Mouse (Mus musculus) gastrocnemius, postnatal 14 days (tissue): ENCODE data around the gene Sdad1. TPM values are rescaled to one million over a fixed set of nuclear protein-coding genes. Genes with fewer than 3 reads are reported as not detected.
"Not testable (repeated sequence)": the region's sequence is repeated elsewhere in the genome, so short reads cannot be mapped to it uniquely, and the experiment has no call there.

Experiments used
- DNase-seq: peaks from one replicate; pipeline ENCODE4 v3.0.0; 2021; ENCODE audit warnings: mixed read lengths
- intact Hi-C: fragments of 180-260 bp; cut with DNase I; formaldehyde crosslinking; loops from one replicate; pipeline ENCODE4 v1.15.1; 2025; ENCODE audit warnings: low total_unique reads
- long read RNA-seq, 2 experiments: library from polyadenylated mRNA; stranded (forward); transcript quantifications; one replicate each; pipeline ENCODE4 v2.0.0; 2021
- total RNA-seq, 2 experiments: library from RNA; stranded (reverse); gene quantifications; 2 replicates each; pipeline ENCODE4 v1.2.3; 2021

Sdad1 gene
- 10 to 100 TPM; 16.2 TPM for total RNA-seq
- long read RNA-seq, experiment 1, full-length matches to known transcripts: 4 of 6 reads
- long read RNA-seq, experiment 1, partial matches to known transcripts: 1 of 6 reads
- long read RNA-seq, experiment 1, other reads (novel, unspliced or antisense): 1 of 6 reads
- long read RNA-seq, experiment 2, partial matches to known transcripts: 4 of 6 reads
- long read RNA-seq, experiment 2, other reads (novel, unspliced or antisense): 2 of 6 reads

DNA sequence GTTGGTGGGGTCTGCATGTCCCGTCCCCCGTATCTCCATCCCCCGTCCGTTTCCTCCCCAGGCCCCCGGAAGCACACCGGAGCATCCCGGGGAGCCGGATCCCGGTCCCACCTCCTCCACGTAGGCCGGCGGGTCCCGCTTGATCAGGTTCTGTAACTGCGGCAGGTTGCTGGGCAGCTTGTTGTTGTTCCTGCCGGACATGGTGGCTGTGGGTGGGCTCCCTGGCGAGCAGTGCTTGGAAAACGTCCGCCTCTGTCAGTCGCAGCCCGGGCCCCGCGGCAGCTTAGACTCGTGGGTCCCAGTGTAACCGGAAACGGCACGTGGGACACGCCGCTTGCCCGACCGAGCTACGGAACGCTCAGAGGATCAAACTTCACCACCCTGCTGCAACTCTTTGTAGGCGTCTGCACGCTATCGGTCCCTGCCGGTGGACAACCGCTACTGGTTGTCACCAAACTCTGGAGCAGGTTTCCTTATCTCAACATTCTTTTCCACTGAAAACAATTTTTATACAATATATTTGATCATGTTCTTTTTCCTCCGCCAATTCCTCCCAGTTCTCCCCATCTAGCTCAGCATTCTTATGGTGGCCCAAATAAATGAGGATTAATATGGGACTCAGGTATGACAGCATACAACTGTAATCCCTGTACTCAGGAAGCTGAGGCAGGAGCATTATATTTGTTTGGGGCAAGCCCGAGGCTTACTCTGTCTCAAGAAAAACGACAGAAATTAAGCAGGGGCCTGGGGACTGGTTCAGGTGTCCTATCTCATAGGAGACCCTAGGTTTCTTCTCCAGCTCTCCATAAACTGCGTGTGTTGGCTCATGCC is at the start of gene Sdad1:
Sdad1 (minus strand) TSS at position 799 of the 831 bp plus-strand sequence.
- peak; percentile 91 for DNase-seq
- intact Hi-C loops: loop anchor here (5.0 kb wide), 2 partner anchors 72 to 87 kb away; no protein-coding TSS in a partner anchor

DNA sequence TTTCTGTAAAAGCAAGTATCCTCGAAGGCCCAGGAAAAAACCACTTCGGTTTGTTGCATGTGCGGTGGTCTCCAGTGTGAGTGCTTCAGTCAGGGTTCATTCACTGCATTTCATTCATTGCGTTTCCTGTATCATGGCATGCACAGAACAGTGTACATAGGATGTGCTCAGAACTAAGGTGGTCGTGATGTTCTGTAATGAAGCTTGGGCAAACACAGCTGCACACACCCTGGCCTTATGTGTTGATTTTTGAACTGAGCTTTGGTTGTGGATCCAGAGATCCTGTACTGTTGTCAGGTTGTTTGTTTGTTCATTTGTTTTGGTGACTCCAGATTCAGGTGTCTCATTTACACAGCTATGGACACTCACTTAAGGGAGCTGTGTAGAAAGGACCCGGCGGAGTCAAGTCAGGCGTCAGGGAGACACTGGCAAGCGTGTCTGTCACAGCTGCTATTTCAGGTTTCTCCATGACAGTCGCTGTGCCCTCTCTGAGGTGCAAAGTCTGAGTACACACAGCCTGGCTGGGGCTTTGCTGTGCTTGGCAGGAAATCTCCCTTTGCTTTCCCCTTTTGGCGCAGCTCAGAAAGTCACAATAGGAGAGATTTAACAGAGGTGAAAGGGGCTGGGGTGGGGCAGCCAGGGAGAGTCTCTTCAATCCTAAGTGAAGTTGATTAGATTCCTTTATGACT is 48.6 kb upstream of the Sdad1 start:
- intact Hi-C loops: no loop called here
- no peak for DNase-seq

- intact Hi-C loops: no loop called here
- no peak for DNase-seq
These were observed 47.8 kb upstream of the Sdad1 start for GRCm38 (mm10) chr5:92358033-92358432.

DNA sequence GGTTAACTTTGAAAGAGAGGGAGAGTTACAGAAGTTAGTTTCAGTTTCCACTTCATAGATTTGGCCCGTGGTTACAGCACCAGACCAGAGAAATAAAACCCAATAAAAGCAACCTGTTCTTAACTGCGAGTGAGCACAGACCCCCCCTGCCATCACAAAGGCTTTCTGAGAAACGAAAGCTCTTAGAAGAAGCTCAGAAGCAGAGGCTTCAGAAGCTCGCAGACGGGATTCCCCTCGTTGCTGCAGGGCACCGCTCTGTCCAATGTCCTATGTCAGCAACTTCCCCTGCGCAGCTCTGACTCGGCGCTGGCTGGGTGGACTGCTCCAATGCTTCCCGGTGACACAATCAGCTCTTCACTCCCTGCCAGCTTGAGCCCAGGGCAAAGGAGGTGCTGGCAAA is 43.2 kb upstream of the Sdad1 start:
- intact Hi-C loops: no loop called here
- DNase-seq: peak; percentile 66

DNA sequence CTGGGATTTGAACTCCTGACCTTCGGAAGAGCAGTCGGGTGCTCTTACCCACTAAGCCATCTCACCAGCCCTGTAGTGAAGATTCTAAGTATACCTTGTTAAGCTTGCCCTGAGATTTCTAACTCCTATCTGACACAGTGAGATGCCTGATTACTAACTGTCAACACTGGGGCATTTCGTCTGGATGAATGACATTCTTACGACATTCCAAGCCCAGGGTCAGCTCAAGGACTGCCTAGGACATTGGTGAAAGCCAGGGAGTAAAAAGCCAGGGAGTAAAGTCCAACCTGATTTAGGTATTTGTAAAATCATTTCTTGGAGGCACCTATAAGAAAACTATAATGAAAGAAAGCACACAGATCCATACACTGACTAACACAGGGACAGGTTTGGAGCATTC is 42.4 kb upstream of the Sdad1 start:
- intact Hi-C loops, DNase-seq: not testable (repeated sequence)

DNA sequence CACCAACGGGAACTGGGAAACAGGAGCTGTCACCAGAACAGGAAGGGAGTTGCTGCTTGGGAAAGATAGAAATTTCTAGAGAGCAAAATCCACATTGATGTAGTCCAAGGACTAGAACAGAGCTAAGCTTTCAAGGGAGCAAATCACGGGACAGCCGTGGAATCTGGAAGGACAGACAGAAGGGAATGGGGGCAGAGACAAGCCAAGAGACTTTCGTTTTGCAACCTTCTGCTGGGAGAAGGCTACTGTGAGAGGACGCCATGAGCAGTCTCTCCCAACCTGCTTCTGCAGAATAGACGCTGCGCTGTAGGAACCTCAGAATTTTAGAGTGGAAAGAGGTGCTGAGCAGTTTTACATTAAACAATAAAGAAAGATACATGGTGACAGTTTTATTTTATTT is 39.5 kb upstream of the Sdad1 start:
- intact Hi-C loops: no loop called here
- no peak for DNase-seq

DNA sequence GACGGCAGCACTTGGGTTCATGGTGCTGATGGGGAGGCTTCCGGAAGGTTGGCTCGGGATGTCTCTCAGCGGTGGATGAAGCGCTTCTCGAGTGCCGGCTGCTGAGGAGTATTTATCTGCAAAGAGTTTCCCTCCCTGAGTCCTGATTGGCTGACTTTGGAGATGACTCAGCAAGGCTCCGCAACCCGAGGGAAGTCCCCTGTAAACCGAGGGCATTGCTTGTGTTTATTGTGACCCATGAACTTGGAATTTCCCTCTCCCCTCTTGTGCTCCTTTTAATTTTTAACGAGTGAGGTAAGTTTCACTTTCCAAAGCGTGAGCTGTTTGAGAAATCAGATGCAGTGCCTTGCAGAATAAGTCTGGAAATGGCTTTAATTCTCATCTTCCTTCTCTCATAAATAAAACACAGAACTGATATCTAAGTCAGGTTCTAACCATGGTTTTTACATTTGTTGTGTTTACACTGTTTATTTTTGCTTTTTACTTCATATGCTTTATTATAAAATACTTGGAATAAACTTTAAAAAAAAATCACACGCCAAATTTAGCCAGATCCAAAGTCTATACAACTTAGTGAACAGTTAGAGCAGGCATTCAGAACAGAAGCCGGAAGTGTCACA is 38.6 kb upstream of the Sdad1 start, which contains the start of gene Cxcl10:
Cxcl10 (minus strand) TSS at position 96 of the 620 bp plus-strand sequence.
- intact Hi-C loops: no loop called here
- DNase-seq: peak; percentile 32

DNA sequence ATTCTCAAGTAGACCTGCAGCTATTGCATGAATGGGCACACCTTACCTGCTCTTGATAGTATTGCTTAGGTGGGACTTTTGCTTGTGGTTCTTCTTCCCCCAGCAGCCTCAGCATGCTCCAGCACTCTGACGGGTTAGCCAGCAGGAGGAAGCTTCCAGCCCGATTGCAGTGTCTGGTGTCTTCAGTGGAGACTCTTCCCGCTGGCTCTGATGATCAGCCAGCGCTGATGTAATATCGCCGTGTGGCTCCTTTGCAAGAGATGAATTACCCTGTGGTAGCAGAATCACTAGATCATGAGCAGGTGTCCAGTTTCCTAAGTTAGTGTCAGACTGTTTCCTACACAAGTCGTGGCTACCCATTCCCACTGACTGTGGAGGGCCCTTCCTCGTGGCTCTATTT is 34.7 kb upstream of the Sdad1 start:
- peak; percentile 40 for DNase-seq
- intact Hi-C loops: no loop called here

- intact Hi-C loops: no loop called here
- DNase-seq: no peak
These were observed 30.3 kb upstream of the Sdad1 start for GRCm38 (mm10) chr5:92340606-92341005.

GRCm38 (mm10) chr5:92336743-92337142 is 26.5 kb upstream of the Sdad1 start:
- intact Hi-C loops: no loop called here
- no peak for DNase-seq

- intact Hi-C loops: no loop called here
- DNase-seq: peak; percentile 51
These were observed 22.1 kb upstream of the Sdad1 start for GRCm38 (mm10) chr5:92332359-92332840.

DNA sequence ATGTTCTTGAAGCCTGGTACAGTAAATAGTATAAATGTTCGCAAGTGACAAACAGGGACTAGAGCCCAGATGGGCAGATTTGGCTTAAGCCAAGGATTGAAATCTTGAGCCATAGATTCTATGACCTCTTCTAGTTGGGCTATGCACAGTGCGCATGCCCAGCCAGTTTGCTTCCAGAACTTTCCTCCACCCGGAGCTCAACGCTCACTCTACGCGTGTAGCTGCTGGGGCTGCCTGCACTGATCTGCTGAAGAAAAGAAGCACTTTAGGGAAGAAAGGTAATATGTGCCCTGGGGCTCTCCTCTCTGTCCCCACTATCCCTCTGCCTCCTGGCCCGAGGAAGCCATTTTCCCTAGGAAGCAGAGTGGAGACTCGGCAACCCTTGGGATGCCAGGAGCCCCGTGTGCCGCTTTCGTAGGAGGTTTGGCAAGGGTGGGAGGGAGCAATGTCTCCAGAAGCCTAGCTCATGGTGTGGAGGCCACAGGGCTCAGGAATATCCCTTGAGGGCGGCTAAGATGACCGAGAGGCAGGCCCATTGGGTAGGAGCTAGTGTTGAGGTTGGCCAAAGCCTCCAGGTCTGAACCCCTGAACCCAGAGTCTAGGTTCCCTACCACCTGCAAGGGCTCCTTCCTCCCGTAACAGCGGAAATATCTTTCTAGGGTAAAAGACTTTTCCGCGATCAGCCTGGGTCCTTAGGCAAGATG is 21.5 kb upstream of the Sdad1 start, which contains the start of gene Art3:
Art3 (plus strand) TSS at position 193 of the 704 bp plus-strand sequence.
- intact Hi-C loops: no loop called here
- no peak for DNase-seq

GRCm38 (mm10) chr5:92331122-92331521 is 20.8 kb upstream of the Sdad1 start:
- intact Hi-C loops: no loop called here
- DNase-seq: no peak

DNA sequence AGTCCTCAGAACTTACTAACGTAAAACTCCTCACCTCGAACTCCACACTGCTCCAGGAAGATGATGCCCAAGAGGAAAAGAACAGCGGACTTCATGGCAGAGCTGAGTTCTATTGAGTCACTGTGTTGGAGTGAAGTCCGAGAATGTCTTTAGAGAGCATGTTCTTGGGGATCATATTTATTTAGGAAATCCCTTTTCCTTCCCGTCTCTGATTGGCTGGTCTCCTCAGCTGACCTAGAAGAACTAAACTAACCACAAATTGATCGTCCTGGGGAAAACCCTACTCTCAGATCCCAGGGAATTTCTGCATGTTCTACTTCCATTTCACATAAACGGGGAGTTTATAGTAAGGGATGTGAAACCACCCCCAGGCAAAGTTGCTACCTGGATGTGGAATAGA is 17.6 kb upstream of the Sdad1 start, which contains the start of gene Cxcl9:
Cxcl9 (minus strand) TSS at position 151 of the 400 bp plus-strand sequence.
- no peak for DNase-seq
- intact Hi-C loops: no loop called here

GRCm38 (mm10) chr5:92327367-92327766 is 17.1 kb upstream of the Sdad1 start:
- no peak for DNase-seq
- intact Hi-C loops: no loop called here

DNA sequence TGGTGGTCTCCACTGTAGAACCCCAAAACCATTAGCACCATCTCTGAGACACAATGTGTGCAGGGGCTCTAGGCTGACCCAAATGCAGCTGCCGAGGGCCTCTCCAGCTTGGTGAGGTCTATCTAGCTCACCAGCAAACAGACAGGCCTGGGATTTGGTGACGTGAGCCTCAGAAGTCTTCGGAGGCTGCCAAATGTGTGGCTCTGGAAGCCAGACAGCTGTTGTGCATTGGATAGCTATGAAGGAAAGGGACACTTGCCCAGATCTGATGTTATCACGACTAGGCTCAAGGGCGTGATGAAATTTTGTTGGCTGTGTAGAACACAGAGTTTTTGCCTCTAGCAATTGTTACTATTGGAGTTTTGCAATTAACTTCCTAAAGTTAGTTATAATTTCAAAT is 13.0 kb upstream of the Sdad1 start:
- DNase-seq: peak; percentile 82
- intact Hi-C loops: no loop called here

GRCm38 (mm10) chr5:92322612-92323011 is 12.3 kb upstream of the Sdad1 start:
- DNase-seq: no peak
- intact Hi-C loops: no loop called here

GRCm38 (mm10) chr5:92321631-92322400 is 11.5 kb upstream of the Sdad1 start:
- intact Hi-C loops: no loop called here
- no peak for DNase-seq
